Mouse (Mus musculus): ENCODE measurements at regions not wholly inside any gene's neighbourhood (a gene's known extent, or its start where the extent isn't known, plus 50 kb on each side); places are given as distances from the start of the nearest gene placed in this dataset.

DNA sequence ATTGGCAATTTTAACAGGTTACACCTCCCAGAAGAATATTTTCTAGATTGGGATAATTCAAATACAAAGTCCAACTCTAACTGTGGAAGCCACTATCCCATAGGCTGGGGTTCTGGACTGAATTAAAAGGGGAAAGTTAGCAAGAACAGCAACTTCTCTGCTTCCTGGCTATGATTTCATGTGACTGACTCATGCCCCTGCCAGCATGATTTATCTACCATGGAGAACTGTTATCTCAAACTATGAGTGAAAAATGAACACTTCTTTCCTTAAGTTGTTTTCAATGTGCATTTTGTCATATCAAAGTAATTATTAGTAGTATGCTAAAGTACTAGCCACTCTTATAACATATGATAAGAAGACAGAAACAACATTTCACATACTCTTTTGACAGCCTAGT, 1394.7 kb upstream of the Dsel start:
- DNase-seq (ENCODE audit: low spot score in 2 of 2): no peak
- intact Hi-C loops (cut with DNase I): no loop called here

- DNase-seq (ENCODE audit: low spot score in 2 of 2): no peak
- intact Hi-C loops (cut with DNase I): no loop called here
Measured at GRCm38 (mm10) chr1:113247325-113247724, 1382.6 kb upstream of the Dsel start.

- intact Hi-C loops (cut with DNase I): no loop called here
- DNase-seq (ENCODE audit: low spot score in 2 of 2): no peak
Measured at GRCm38 (mm10) chr1:113210095-113210494, 1345.4 kb upstream of the Dsel start.

DNA sequence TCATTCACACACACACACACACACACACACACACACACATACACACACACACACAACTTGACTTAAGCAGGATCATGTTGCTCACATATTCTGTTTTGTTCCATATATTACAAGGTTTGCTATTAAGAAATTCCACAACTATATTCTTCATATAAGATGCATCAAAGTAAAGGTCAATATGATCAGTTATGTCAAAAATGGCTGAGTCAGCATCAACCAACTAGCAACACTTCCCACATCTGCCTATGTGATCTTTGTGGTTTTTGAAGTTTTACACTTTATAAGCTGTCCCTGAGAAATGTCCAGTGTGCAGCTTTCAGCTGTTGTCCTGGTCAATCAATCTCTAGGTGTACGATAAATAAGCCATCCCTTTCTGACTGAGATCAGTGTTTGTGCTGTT, 1339.3 kb upstream of the Dsel start:
- DNase-seq (ENCODE audit: low spot score in 2 of 2): no peak
- intact Hi-C loops (cut with DNase I): no loop called here

DNA sequence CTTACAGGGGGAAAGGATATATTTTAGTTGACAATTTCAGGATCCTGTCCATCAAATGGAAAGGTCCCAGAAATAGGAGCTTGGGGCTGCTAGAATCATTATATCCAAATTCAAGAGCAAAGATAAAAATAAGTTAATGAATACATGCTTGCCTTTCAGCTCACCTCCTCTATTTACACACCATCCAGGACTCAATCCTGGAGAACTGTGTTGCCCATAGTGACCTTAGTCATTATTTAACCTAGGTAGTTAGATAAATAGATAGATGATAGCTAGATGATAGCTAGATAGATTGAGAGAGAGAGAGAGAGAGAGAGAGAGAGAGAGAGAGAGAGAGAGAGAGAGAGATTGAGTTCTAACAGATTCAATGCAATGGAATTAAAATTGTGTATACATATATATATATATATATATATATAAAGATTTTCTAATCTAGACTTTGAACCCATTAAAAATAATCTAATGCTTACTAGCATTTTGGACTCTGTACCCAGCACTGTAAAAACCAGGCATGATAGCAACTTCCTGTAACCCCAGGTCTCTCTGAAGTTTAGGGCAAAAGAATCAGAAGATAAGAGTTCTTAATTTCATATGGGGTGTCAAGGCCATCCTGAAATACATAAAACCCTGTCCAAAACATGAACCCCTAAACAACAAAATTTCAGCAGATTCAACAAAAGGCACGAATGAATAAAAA, 1329.5 kb upstream of the Dsel start:
- intact Hi-C loops (cut with DNase I): no loop called here
- DNase-seq (ENCODE audit: low spot score in 2 of 2): no peak

GRCm38 (mm10) chr1:113163173-113163572, 1298.5 kb upstream of the Dsel start:
- intact Hi-C loops (cut with DNase I): no loop called here
- DNase-seq (ENCODE audit: low spot score in 2 of 2): no peak

Measured in left cerebral cortex, postnatal 25 days (tissue).